Mouse (Mus musculus) heart, embryonic 11.5 days (tissue): ENCODE measurements around the gene Rac2. TPM values are rescaled to one million over a fixed set of nuclear protein-coding genes. Genes with fewer than 3 reads are reported as not detected.

Experiments used
- ATAC-seq: fragments of 200-750 bp; cut with Nextera tagmentation; replicated peaks from 2 replicates; pipeline ENCODE4 v1.8.0; 2017; ENCODE audit warnings: moderate library complexity; ENCODE audit not compliant: insufficient number of reproducible peaks, low FRiP score, low TSS enrichment
- H3K27ac ChIP-seq: fragments of 300-500 bp; sonication (generic); 2 replicates; pipeline ENCODE4 v1.5.1; 2014; ENCODE audit warnings: mild to moderate bottlenecking, low read depth, low read length
- H3K27me3 ChIP-seq: fragments of 300-500 bp; sonication (generic); 2 replicates; pipeline ENCODE4 v1.6.1; 2014; ENCODE audit warnings: mild to moderate bottlenecking, low read length, mixed read lengths; ENCODE audit not compliant: control insufficient read depth, insufficient read depth
- H3K36me3 ChIP-seq: fragments of 300-500 bp; sonication (generic); 2 replicates; pipeline ENCODE4 v1.6.1; 2014; ENCODE audit warnings: mild to moderate bottlenecking, low read length, moderate library complexity, mixed read lengths; ENCODE audit not compliant: control insufficient read depth, insufficient read depth
- H3K4me1 ChIP-seq: fragments of 300-500 bp; sonication (generic); 2 replicates; pipeline ENCODE4 v1.6.1; 2014; ENCODE audit warnings: low read length; ENCODE audit not compliant: control insufficient read depth, insufficient read depth
- H3K4me2 ChIP-seq: fragments of 300-500 bp; sonication (generic); 2 replicates; pipeline ENCODE4 v1.6.1; 2014; ENCODE audit warnings: mild to moderate bottlenecking, moderate library complexity
- H3K4me3 ChIP-seq: fragments of 300-500 bp; sonication (generic); 2 replicates; pipeline ENCODE4 v1.5.1; 2014; ENCODE audit warnings: low read depth, low read length
- H3K9ac ChIP-seq: fragments of 300-500 bp; sonication (generic); 2 replicates; pipeline ENCODE4 v1.6.1; 2014; ENCODE audit warnings: mild to moderate bottlenecking, low read depth, low read length, moderate library complexity
- H3K9me3 ChIP-seq: fragments of 300-500 bp; sonication (generic); replicated peaks from 2 replicates; pipeline ENCODE4 v1.6.1; 2016; ENCODE audit warnings: low read length; ENCODE audit not compliant: control insufficient read depth
- WGBS: fragments of 180-500 bp; shearing (Covaris S2); extraction: QIAGEN DNeasy Blood & Tissue Kit; methylation state at CpG from one replicate; pipeline ENCODE4 v1.1.7; 2014; ENCODE audit not compliant: insufficient replicate concordance; 5-methylcytosine and 5-hydroxymethylcytosine counted together
- polyA plus RNA-seq: library from polyadenylated mRNA; unstranded; fragments of >200 nt; fragmentation: Nextera tagmentation; extraction: Ambion mirVana; gene quantifications from 2 replicates; pipeline ENCODE4 v1.2.1, GENCODE M21; 2014

The Rac2 gene
- polyA plus RNA-seq, 1 experiment from 2014 or later, result 9.2 TPM

DNA sequence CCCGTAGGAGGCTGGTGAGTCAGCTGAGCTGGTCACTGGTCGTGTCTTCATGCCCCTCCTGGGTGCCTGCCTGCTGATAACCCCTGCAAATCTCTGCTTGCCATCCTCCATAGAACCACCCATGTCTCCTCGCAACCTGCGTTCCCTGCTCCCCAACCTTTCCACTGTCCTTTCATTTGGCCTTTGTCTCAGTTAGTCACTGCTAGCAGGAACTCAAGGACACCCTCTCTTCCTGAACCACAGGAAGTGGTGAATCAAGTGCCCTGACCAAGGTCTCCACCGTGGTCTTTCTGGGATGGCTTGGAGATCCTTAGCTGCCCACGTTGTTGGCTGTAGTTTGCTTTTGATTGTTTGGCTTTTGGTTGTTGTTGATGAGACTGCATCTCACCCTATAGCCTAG, 28.6 kb upstream of the Rac2 start:
- H3K27ac ChIP-seq, result no peak overlapping the region
- 68% methylated on average over 6 of the region's 6 CpGs for WGBS
- H3K4me2 ChIP-seq, result no peak overlapping the region
- no peak overlapping the region for H3K9ac ChIP-seq
- H3K4me1 ChIP-seq, result no peaks in the 10 kb centered on the region
- no peaks in the 10 kb centered on the region; the same call in 1 of the 2 replicates for H3K27me3 ChIP-seq
- no peaks in the 10 kb centered on the region for H3K9me3 ChIP-seq
- no peak overlapping the region for H3K4me3 ChIP-seq
- no peak for ATAC-seq
- no peaks in the 10 kb centered on the region for H3K36me3 ChIP-seq

DNA sequence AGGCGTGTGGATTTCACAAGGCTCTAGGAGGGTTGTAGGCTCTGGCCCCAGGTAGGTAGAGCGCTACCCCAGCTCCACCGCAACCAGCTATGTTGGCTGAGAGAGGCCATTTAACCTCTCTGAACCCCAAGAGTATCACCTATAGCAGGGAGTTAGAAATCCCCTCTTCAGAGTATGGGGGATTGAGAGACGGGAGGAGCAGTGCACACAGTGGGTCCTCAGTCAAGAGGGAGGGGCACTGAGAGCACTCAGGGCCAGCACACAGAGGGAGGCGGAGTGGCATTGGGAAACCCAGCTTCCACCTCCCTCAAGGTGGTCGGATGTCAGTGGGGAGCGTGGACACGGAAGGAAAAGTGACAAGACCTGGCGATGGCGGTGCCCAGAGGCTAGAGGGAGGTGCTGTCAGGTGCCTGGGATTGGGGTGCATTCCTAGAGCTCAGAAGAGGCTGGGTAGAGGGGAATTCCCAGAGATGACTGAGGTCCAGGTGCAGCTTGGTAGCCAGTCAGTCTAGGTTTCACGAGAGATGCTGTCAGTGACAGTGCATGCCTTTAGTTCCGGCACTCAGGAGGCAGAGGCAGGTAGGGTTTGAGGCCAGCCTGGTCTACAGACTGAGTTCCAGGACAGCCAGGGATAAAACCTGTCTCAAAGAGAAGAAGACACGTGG, 27.1 kb upstream of the Rac2 start:
- no peak overlapping the region for H3K4me2 ChIP-seq
- H3K9me3 ChIP-seq, result no peaks in the 10 kb centered on the region
- no peak overlapping the region for H3K27ac ChIP-seq
- no peaks in the 10 kb centered on the region for H3K4me1 ChIP-seq
- no peaks in the 10 kb centered on the region for H3K36me3 ChIP-seq
- 73% methylated on average over 13 of the region's 13 CpGs for whole genome bisulfite sequencing
- ATAC-seq, result no peak
- no peak overlapping the region for H3K9ac ChIP-seq
- no peaks in the 10 kb centered on the region; the same call in 1 of the 2 replicates for H3K27me3 ChIP-seq
- no peak overlapping the region for H3K4me3 ChIP-seq

DNA sequence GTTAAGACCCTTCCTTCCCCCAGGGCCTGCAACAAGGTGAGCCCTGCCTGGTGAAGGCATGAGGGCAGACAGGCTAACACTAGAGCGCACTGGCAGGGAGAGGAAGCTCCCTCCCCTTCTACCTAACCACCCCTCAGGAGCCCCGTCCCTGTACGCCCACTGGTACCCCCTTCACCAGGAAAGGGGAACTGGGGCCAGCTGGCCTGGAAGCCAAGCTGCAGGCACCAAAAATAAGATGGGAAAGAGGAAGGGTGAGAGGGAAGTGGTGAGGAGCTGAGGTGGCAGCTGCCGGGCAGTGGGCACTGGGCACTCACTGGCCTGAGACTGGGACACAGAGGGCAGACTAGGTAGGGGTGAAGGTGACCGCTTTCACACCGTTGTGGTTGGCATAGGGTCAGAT, 26.5 kb upstream of the Rac2 start:
- Histone ChIP-seq H3K4me3 (no peak overlapping the region), H3K4me1 (no peaks in the 10 kb centered on the region), H3K9ac (0 out of 2 replicates have a peak overlapping the region, but pooled peaks have one; percentile 16), H3K4me2 (no peak overlapping the region), H3K27me3 (no peaks in the 10 kb centered on the region; the same call in 1 of the 2 replicates), H3K27ac (no peak overlapping the region), H3K9me3 (no peaks in the 10 kb centered on the region), H3K36me3 (no peaks in the 10 kb centered on the region)
- 73% methylated on average over 6 of the region's 6 CpGs for WGBS
- no peak for ATAC-seq

DNA sequence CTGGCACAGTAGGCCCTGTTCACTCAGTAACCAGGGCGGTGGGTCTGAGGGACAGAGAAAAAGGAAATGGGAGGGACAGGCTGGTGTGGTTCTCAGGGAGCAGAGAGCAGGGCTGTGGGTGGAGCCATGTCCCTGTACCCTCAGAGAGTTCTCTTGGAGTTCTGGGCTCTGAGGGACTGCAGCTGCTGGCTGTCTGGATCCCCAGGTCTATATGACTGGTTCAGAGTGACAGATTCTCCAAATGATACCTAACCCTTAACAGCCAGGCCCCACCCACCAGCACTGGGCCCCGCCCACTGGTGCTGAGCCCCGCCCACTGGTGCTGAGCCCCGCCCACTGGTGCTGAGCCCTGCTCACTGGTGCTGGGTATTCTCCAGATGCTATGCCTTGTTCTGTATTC, 25.1 kb upstream of the Rac2 start:
- Histone ChIP-seq H3K9me3 (no peaks in the 10 kb centered on the region), H3K27ac (no peak overlapping the region), H3K4me1 (no peaks in the 10 kb centered on the region), H3K27me3 (no peaks in the 10 kb centered on the region; the same call in 1 of the 2 replicates), H3K4me3 (no peak overlapping the region), H3K9ac (no peak overlapping the region), H3K4me2 (no peak overlapping the region), H3K36me3 (no peaks in the 10 kb centered on the region)
- no peak for ATAC-seq
- 58% methylated on average over 4 of the region's 4 CpGs for WGBS

DNA sequence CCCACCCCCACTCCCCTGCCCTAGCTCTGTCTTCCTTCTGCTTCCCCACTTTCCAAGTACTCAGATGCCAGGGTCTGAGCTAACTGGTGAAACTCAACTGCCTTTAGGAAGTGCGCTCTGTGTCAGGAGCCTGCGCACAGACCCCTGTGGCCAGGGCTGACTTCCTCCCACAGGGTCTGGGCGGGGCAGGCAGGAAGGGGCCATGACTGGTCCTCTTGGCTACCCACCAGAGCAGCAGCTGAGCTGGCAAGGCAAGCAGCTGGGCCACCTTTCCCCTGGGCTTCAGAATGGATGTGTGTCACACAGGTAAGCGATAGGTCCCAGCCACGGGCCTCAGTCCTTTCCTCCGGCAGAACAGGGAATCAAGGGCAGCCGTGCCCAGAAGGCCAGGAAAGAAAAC, 24.3 kb upstream of the Rac2 start, which contains the start of gene Cyth4:
Gene Cyth4, plus strand, starts transcription at position 134 of the 400 bp plus-strand sequence.
- no peaks in the 10 kb centered on the region; the same call in 1 of the 2 replicates for H3K27me3 ChIP-seq
- no peaks in the 10 kb centered on the region for H3K9me3 ChIP-seq
- no peak within 1 kb of the TSS for H3K9ac ChIP-seq
- ATAC-seq, result 0 out of 2 replicates have a peak, but pooled peaks have one; percentile 36
- H3K4me3 ChIP-seq, result no peak within 1 kb of the TSS
- H3K27ac ChIP-seq, result 0 out of 2 replicates have a peak within 1 kb of the TSS, but pooled peaks have one; percentile 4
- no peaks in the 10 kb centered on the region for H3K36me3 ChIP-seq
- H3K4me1 ChIP-seq, result no peaks in the 10 kb centered on the region
- H3K4me2 ChIP-seq, result no peak within 1 kb of the TSS
- 70% methylated on average over 7 of the region's 7 CpGs for WGBS

DNA sequence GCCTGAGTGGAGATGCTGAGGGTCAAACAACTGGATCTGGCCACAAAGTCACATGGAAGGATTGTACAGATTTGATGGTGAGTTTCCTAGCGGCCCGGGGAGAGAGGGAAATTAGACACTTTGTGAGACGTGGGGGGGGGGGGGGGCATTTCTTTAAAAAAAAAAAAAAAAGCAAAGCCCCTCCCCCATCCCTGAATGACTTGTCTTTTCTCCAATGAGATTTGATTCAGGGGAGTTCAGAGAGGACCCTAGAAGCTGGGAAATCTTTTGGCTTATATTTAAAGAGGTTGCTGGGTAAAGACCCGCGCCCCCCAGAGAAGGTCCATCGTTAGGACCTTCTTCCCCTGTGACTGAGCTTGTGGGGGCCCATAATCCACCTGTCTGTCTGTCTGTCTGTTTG, 23.9 kb upstream of the Rac2 start:
- 77% methylated on average over 6 of the region's 6 CpGs for WGBS
- Histone ChIP-seq H3K27me3 (no peaks in the 10 kb centered on the region; the same call in 1 of the 2 replicates), H3K4me2 (no peak overlapping the region), H3K9me3 (no peaks in the 10 kb centered on the region), H3K36me3 (no peaks in the 10 kb centered on the region), H3K9ac (no peak overlapping the region), H3K4me1 (no peaks in the 10 kb centered on the region), H3K4me3 (no peak overlapping the region), H3K27ac (no peak overlapping the region)
- ATAC-seq, result no peak

DNA sequence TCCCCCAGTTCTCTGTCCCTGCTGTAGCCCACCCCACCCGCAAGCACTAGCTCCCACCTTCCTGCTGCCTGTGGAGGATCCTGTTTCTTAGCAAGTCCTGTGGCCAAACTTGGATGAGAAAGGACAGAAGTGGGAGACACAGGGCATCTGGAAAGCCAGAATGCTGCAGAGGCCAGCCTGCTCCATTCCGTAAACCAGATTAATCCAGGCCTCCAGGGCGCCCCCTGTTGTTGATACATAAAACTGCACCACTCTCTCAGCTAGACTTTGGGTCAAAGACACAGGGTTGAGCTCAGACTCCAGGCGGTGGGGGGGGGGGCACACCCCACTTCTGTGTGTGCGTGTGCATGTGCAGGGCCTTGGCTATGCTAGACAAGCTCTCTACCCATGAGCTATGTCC, 22.9 kb upstream of the Rac2 start:
- Histone ChIP-seq H3K27me3 (no peaks in the 10 kb centered on the region; the same call in 1 of the 2 replicates), H3K9me3 (no peaks in the 10 kb centered on the region), H3K27ac (no peak overlapping the region), H3K4me3 (no peak overlapping the region), H3K4me1 (no peaks in the 10 kb centered on the region), H3K9ac (no peak overlapping the region), H3K36me3 (no peaks in the 10 kb centered on the region), H3K4me2 (no peak overlapping the region)
- 66% methylated on average over 5 of the region's 5 CpGs for WGBS
- ATAC-seq, result no peak

DNA sequence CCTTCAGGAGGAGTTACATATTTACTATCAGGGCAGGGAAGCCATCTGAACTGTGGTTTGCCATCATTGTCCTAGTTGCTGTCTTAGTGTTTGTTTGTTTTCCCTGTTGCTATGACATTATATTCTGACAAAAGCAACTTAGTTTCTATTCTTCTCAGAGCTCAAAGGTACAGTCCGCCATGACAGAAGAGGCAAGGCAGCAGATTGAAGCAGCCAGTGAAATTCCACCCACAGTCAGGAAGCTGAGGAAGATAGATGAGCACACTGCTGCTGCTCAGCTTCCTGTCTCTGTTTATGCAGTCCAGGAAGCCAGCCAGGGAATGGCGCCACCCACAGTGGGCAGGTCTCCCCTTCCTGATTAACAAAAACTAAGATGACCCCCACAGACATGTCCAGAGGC, 22.2 kb upstream of the Rac2 start:
- 95% methylated on average over 2 of the region's 2 CpGs for WGBS
- no peak for ATAC-seq
- H3K4me1 ChIP-seq, result no peaks in the 10 kb centered on the region

DNA sequence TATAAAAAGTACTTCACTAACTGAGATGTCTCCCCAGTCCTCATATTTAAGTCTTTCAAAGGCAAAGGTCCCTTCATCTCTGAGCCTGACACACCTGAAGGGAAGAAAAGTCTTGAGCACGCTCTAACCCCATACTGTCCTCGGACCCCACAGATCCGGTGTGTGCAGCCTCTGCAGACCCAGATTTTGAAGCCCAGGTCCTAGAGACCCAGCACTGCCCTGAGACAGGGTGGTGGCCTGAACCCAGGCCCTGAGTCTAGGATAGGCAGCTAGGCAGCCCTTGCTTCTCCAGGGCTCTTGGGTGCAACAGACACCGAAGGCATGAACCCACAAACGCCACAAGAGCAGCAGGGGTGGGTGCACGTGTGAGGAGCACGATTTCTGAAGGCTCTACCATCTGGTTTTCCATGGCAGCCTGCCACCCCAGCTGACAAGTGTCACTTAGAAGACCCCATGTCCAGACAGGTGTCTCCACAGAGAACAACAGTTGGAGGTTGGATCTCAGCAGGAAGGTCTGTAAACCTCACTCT, 21.4 kb upstream of the Rac2 start:
- Histone ChIP-seq H3K4me2 (no peak overlapping the region), H3K9me3 (no peaks in the 10 kb centered on the region), H3K36me3 (no peaks in the 10 kb centered on the region), H3K27ac (no peak overlapping the region), H3K9ac (no peak overlapping the region), H3K27me3 (no peaks in the 10 kb centered on the region), H3K4me3 (no peak overlapping the region), H3K4me1 (no peaks in the 10 kb centered on the region)
- no peak for ATAC-seq
- WGBS, result 80% methylated on average over 7 of the region's 7 CpGs

More for the DNA sequence above, 22.2 kb upstream of the Rac2 start:
- Histone ChIP-seq H3K9ac (no peak overlapping the region), H3K4me3 (no peak overlapping the region), H3K36me3 (no peaks in the 10 kb centered on the region), H3K9me3 (no peaks in the 10 kb centered on the region), H3K27ac (no peak overlapping the region), H3K4me2 (no peak overlapping the region), H3K27me3 (no peaks in the 10 kb centered on the region; the same call in 1 of the 2 replicates)
